Mouse (Mus musculus) heart, embryonic 13.5 days (tissue): ENCODE measurements around the gene Prdm15. TPM values are rescaled to one million over a fixed set of nuclear protein-coding genes. Genes with fewer than 3 reads are reported as not detected.

ENCODE experiments used
- ATAC-seq: fragments of 200-750 bp; cut with Nextera tagmentation; 2 replicates; pipeline ENCODE4 v1.8.0; 2017; ENCODE audit warnings: moderate TSS enrichment; ENCODE audit not compliant: insufficient number of reproducible peaks, low FRiP score, low TSS enrichment; ENCODE audit errors: extremely low read depth
- H3K27ac ChIP-seq: fragments of 300-500 bp; sonication (generic); replicated peaks from 2 replicates; pipeline ENCODE4 v1.5.1; 2015; ENCODE audit warnings: moderate library complexity, mild to moderate bottlenecking, inconsistent platforms
- H3K27me3 ChIP-seq: fragments of 300-500 bp; sonication (generic); replicated peaks from 2 replicates; pipeline ENCODE4 v1.6.1; 2015; ENCODE audit warnings: mild to moderate bottlenecking, inconsistent platforms
- H3K36me3 ChIP-seq: fragments of 300-500 bp; sonication (generic); 2 replicates; pipeline ENCODE4 v1.6.1; 2015; ENCODE audit warnings: mild to moderate bottlenecking, inconsistent platforms
- H3K4me1 ChIP-seq: fragments of 300-500 bp; sonication (generic); 2 replicates; pipeline ENCODE4 v1.6.1; 2015; ENCODE audit warnings: inconsistent platforms
- H3K4me2 ChIP-seq: fragments of 300-500 bp; sonication (generic); 2 replicates; pipeline ENCODE4 v1.6.1; 2015; ENCODE audit warnings: inconsistent platforms, mild to moderate bottlenecking, moderate library complexity
- H3K4me3 ChIP-seq: fragments of 300-500 bp; sonication (generic); 2 replicates; pipeline ENCODE4 v1.5.1; 2015; ENCODE audit warnings: moderate library complexity, mild to moderate bottlenecking, inconsistent platforms
- H3K9ac ChIP-seq: fragments of 300-500 bp; sonication (generic); 2 replicates; pipeline ENCODE4 v1.6.1; 2015; ENCODE audit warnings: inconsistent platforms, mild to moderate bottlenecking, moderate library complexity
- H3K9me3 ChIP-seq: fragments of 300-500 bp; sonication (generic); 2 replicates; pipeline ENCODE4 v1.6.1; 2016; ENCODE audit warnings: inconsistent platforms
- WGBS: fragments of 180-500 bp; shearing (Covaris S2); methylation state at CpG from one replicate; pipeline ENCODE4 v1.1.7; 2015; ENCODE audit warnings: mixed read lengths; 5-methylcytosine and 5-hydroxymethylcytosine counted together
- polyA plus RNA-seq: library from polyadenylated mRNA; unstranded; fragments of >200 nt; fragmentation: Nextera tagmentation; extraction: Ambion mirVana; gene quantifications from 2 replicates; pipeline ENCODE4 v1.2.1, GENCODE M21; 2015

Gene Prdm15
- polyA plus RNA-seq, 1 experiment from 2014 or later = 4.9 TPM

GRCm38 (mm10) chr16:97815269-97815668 is 36.4 kb downstream of the Prdm15 start:
- H3K27ac ChIP-seq = no peak overlapping the region
- peaks cover 98% of the 10 kb centered on the region for H3K36me3 ChIP-seq

GRCm38 (mm10) chr16:97814060-97814459 is 37.6 kb downstream of the Prdm15 start:
- no peaks in the 10 kb centered on the region for H3K9me3 ChIP-seq
- H3K27me3 ChIP-seq = no peaks in the 10 kb centered on the region
- H3K36me3 ChIP-seq = peaks cover 98% of the 10 kb centered on the region
- no peak overlapping the region for H3K9ac ChIP-seq
- H3K4me2 ChIP-seq = no peak overlapping the region
- no peak overlapping the region for H3K27ac ChIP-seq
- no peak for ATAC-seq
- WGBS = 88% methylated on average over 2 of the region's 2 CpGs
- no peak overlapping the region for H3K4me3 ChIP-seq
- no peaks in the 10 kb centered on the region for H3K4me1 ChIP-seq

More at GRCm38 (mm10) chr16:97815269-97815668, 36.4 kb downstream of the Prdm15 start:
- 77% methylated on average over 5 of the region's 5 CpGs for WGBS
- Histone ChIP-seq H3K4me1 (no peaks in the 10 kb centered on the region), H3K9me3 (no peaks in the 10 kb centered on the region), H3K4me3 (no peak overlapping the region), H3K27me3 (no peaks in the 10 kb centered on the region), H3K9ac (no peak overlapping the region), H3K4me2 (no peak overlapping the region)
- no peak for ATAC-seq

DNA sequence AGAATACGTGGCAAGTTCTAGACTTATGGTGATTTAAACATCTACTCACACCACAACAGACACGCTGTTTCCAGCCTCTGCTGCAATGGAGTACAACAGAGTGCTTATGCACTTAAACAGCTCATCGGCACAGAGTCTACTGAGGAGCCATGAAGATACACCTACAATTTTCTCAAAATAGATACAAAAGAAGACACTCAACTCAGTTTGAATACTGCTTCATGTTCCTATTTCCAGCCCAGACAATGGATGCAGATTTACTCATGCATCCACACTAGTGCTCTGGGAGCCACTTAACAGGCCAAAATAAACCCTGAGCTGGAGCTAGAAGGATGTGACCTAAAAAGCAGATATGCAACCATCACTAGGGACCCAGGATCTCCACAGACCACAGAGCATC is 42.8 kb downstream of the Prdm15 start:
- WGBS = 87% methylated on average over 3 of the region's 3 CpGs

GRCm38 (mm10) chr16:97805646-97806045 is 46.0 kb downstream of the Prdm15 start:
- Histone ChIP-seq H3K4me2 (no peak overlapping the region), H3K4me1 (no peaks in the 10 kb centered on the region), H3K36me3 (peaks cover 89% of the 10 kb centered on the region), H3K9me3 (no peaks in the 10 kb centered on the region), H3K4me3 (no peak overlapping the region), H3K27ac (no peak overlapping the region), H3K9ac (no peak overlapping the region), H3K27me3 (no peaks in the 10 kb centered on the region)
- 93% methylated on average over 3 of the region's 3 CpGs for WGBS
- ATAC-seq = no peak

More for the DNA sequence above, 42.8 kb downstream of the Prdm15 start:
- Histone ChIP-seq H3K9ac (no peak overlapping the region), H3K27ac (no peak overlapping the region), H3K27me3 (no peaks in the 10 kb centered on the region), H3K9me3 (no peaks in the 10 kb centered on the region), H3K4me2 (no peak overlapping the region), H3K4me3 (no peak overlapping the region), H3K4me1 (no peaks in the 10 kb centered on the region), H3K36me3 (peaks cover 94% of the 10 kb centered on the region)
- ATAC-seq = no peak

DNA sequence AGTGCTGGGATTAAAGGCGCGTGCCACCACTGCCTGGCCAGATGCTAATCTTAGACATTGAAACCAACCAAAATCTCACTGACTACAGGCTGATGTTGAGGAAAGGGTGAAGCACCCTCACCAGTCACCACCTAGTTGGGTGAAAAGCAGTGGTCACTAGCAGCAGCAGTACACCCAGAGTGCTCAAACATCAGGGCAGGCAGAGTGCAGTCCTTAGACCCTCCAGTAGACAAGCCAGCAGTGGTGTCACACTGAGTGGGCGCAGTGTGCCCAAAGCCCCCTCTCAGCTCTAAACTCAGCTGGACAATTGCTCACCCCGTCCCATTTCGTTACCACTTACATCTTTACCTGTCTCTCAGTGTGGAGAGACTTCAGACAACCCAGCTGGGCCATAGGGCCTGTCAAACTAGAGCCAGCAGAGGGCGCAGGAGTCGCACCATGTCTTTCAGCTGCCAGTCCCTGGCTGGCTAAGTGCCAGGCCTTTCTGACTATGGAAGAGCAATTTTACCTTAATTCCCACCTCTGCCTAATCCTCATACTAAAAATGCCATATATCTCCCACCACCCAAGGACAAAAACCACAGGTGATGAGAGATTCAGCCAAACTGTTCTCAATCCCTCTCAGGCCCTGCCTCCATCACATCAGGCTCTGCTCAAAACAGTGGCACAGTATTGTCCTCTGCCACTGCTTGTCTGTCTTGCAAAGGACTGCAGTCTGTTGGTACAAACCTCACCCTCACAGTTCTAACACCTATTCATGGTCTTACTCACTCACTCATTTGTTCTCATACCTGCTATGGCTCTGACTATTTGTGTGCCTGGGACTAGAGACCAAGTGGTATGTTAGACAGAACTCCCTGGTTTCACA is 46.7 kb downstream of the Prdm15 start:
- H3K27ac ChIP-seq = no peak overlapping the region
- ATAC-seq = no peak
- H3K4me1 ChIP-seq = no peaks in the 10 kb centered on the region
- 71% methylated on average over 7 of the region's 7 CpGs for WGBS
- H3K36me3 ChIP-seq = peaks cover 88% of the 10 kb centered on the region
- H3K9me3 ChIP-seq = no peaks in the 10 kb centered on the region
- no peak overlapping the region for H3K9ac ChIP-seq
- H3K27me3 ChIP-seq = no peaks in the 10 kb centered on the region
- H3K4me3 ChIP-seq = no peak overlapping the region
- no peak overlapping the region for H3K4me2 ChIP-seq

DNA sequence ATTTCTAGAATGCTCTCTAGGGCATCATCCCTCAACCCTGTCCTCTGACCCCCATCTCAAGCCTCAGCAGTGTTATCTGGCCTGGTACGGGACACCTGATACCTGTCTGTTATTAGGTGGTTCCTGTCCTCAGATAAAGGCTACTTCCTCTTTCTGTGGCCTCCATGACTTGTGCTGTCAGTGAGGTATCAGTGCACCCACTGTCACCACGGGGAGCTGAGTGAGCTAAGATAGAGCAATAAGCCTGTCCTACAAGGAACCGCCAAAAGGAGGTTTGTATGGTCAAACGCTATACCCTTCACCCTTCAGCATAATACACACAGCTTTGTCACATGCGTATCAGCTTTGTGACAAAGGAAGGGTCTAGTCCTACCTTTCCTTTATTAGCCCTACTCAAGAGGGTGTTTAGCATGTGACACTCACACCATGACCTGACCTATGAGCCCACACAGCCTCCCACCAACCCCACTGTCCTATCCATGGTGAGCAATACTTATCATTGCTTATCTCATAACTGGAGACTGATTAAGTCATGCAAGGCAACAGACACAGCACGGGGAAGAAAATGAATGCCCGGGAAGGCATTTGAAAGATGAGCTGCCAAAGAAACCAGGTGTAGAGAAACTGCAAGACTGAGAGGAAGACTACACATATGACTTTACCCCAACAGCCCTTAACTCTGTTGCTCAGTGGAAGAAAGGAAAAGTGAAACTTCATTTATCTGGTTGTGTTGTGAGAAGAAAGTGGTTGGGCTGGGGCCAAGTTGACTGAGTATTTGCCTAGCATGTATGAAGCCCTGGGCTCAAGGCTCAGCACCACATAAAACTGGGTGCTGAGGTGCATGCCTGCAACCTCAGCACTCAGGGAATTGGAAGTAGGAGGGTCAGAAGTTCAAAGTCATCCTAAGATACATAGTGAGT is 53.4 kb downstream of the Prdm15 start:
- H3K4me3 ChIP-seq = no peak overlapping the region
- H3K36me3 ChIP-seq = peaks cover 93% of the 10 kb centered on the region
- H3K27ac ChIP-seq = no peak overlapping the region
- H3K9ac ChIP-seq = no peak overlapping the region
- ATAC-seq = no peak
- no peaks in the 10 kb centered on the region for H3K27me3 ChIP-seq
- H3K9me3 ChIP-seq = no peaks in the 10 kb centered on the region
- WGBS = 70% methylated on average over 7 of the region's 7 CpGs
- no peaks in the 10 kb centered on the region for H3K4me1 ChIP-seq
- H3K4me2 ChIP-seq = no peak overlapping the region

DNA sequence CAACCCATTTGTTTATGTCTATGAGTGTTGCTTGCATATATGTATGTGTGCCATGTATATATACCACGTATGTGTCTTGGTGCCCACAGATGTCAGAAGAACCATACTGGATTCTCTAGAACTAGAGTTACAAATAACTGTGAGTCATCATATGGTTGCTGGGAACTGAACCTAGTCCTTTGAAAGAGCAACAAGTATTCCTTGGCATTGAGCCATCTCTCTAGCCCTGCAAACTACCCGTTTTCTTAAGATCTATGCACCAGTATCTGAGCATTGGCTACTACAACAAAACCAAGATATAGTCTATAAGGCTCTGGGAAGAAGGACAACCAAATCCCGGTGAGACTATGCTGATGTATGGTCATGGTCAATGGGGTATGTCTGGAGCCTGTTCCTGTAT is 54.4 kb downstream of the Prdm15 start:
- Histone ChIP-seq H3K27me3 (no peaks in the 10 kb centered on the region), H3K9me3 (no peaks in the 10 kb centered on the region), H3K4me1 (no peaks in the 10 kb centered on the region), H3K27ac (no peak overlapping the region), H3K9ac (no peak overlapping the region), H3K4me2 (no peak overlapping the region), H3K4me3 (no peak overlapping the region), H3K36me3 (peaks cover 93% of the 10 kb centered on the region)
- 83% methylated on average over 3 of the region's 3 CpGs for WGBS
- ATAC-seq = no peak

- Histone ChIP-seq H3K27me3 (no peaks in the 10 kb centered on the region), H3K4me2 (no peak overlapping the region), H3K4me3 (no peak overlapping the region), H3K36me3 (peaks cover 85% of the 10 kb centered on the region), H3K27ac (no peak overlapping the region), H3K4me1 (no peaks in the 10 kb centered on the region), H3K9me3 (no peaks in the 10 kb centered on the region), H3K9ac (no peak overlapping the region)
- ATAC-seq = no peak
- 87% methylated on average over 6 of the region's 6 CpGs for WGBS
Observed at GRCm38 (mm10) chr16:97794256-97794655, 57.4 kb downstream of the Prdm15 start.

DNA sequence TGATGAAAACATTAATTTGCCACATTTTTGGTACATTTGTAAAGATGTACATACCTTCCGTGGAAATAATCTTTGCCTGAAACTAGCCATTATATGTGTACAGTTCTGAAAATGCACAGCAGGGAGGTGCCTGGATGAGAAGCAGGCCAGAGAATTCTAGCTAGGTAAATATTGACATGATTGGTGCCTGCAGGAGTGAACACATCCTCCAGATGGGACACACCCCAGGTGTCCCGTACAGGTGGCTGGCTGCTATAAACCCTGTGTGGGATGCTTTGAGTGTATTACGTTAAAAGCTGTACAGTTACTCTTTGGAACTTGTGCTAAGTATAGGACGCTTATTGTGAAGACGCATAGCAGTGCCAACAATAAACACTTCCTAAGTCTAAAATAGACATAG is 68.6 kb downstream of the Prdm15 start:
- Histone ChIP-seq H3K4me1 (no peaks in the 10 kb centered on the region), H3K9me3 (peaks cover under 1% of the 10 kb centered on the region; the same call in 1 of the 2 replicates), H3K27me3 (no peaks in the 10 kb centered on the region), H3K27ac (no peak overlapping the region), H3K9ac (no peak overlapping the region), H3K4me3 (no peak overlapping the region), H3K4me2 (no peak overlapping the region), H3K36me3 (no peaks in the 10 kb centered on the region)
- 80% methylated on average over 5 of the region's 5 CpGs for WGBS
- no peak for ATAC-seq

- Histone ChIP-seq H3K27ac (no peak overlapping the region), H3K9ac (peak overlapping the region; percentile 68), H3K4me3 (peak overlapping the region; percentile 27; the same call in 1 of the 2 replicates), H3K4me2 (peak overlapping the region; percentile 59), H3K4me1 (no peaks in the 10 kb centered on the region), H3K27me3 (no peaks in the 10 kb centered on the region), H3K9me3 (peaks cover 5% of the 10 kb centered on the region; the same call in 1 of the 2 replicates), H3K36me3 (no peaks in the 10 kb centered on the region)
- 41% methylated on average over 15 of the region's 15 CpGs for WGBS
- no peak for ATAC-seq
Observed at GRCm38 (mm10) chr16:97778353-97779025, 73.2 kb downstream of the Prdm15 start.

DNA sequence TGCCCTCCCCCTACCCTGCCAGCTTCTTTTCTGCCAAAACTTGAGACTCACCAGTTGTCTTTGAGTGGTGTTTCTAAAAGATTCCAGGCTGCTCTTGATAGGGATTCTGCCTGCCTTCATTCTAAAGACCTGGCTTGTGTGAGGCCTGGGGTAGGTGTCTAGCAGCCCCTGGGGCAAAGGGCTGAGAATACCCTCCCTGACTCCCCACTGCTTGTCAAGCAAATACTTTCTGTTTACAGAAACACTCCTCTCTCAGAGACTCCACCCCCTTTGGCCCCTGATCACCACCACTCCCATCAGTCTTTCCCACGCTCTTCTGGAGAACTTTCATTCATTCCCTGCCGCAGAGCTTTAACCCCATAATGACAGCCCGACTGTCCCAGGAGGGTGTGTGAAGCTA is 85.1 kb downstream of the Prdm15 start:
- no peaks in the 10 kb centered on the region for H3K36me3 ChIP-seq
- H3K4me1 ChIP-seq = peaks cover 22% of the 10 kb centered on the region
- no peak for ATAC-seq
- 28% methylated on average over 3 of the region's 3 CpGs for WGBS
- peaks cover 47% of the 10 kb centered on the region for H3K27me3 ChIP-seq
- no peak overlapping the region for H3K9ac ChIP-seq
- no peak overlapping the region for H3K4me3 ChIP-seq
- no peak overlapping the region for H3K4me2 ChIP-seq
- H3K9me3 ChIP-seq = no peaks in the 10 kb centered on the region
- no peak overlapping the region for H3K27ac ChIP-seq
